Mouse (Mus musculus) frontal cortex, adult 2 months (tissue): ENCODE measurements at regions not wholly inside any gene's neighbourhood (a gene's known extent, or its start where the extent isn't known, plus 50 kb on each side); places are given as distances from the start of the nearest gene placed in this dataset.

Source experiments
- DNase-seq, 2 experiments: peaks; one replicate each; pipeline ENCODE4 v3.0.0; 2022; ENCODE audit warnings: low spot score in 1 of 2; ENCODE audit errors: extremely low spot score in 1 of 2

DNA sequence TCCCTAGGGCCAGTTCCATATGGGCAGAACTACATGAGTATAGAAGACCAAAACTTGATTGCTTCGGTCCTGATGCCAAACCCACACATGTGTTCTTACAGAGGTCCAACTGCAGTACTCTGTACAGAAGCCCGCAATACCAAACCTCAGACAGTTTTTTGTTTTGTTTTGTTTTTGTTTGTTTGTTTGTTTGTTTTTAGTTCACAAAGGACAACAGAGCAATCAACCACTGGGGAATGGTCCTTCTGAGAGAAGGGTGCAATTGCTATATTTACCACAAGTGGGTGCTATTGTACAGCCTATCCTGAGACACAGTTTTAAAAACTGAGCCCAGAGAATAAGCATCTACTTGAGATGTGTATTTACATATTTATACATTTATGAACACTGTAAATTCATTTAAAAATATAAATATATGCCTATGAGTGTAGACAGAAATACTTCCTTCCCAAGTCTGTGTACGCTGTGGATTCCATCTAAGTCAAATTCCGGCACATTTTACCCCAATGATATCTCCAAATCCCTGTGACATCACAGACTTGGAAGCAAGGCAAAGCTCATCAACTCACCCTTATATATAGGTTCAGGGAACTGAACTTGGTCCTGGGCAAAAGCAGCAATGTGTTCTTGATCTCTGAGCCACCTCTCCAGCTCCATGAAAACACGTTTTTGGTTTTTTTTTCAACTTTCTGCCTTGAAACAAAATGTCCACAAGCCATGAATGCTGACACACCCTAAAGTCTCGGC lies 101.3 kb upstream of the A26c2 start:
- peak in 1 of 2 experiments; percentile 77 for DNase-seq

DNA sequence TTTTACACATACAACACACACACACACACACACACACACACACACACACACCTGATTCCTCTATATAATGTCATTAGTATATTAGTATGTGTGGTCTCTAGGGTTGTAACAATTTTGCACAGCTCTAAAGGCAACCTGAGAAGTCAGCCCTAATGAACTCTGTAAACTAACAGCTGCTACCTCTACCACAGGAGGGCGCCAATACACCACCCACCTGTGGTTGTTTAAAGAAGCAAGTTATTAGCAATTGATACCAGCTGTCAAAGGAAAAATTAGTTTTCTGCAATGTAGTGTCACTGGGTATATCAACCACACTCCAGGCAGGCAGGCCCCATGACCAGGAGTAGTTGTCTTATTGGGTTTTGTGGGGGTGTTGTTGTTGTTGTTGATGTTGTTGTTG lies 98.8 kb upstream of the A26c2 start:
- peak in 1 of 2 experiments; percentile 70 for DNase-seq

DNA sequence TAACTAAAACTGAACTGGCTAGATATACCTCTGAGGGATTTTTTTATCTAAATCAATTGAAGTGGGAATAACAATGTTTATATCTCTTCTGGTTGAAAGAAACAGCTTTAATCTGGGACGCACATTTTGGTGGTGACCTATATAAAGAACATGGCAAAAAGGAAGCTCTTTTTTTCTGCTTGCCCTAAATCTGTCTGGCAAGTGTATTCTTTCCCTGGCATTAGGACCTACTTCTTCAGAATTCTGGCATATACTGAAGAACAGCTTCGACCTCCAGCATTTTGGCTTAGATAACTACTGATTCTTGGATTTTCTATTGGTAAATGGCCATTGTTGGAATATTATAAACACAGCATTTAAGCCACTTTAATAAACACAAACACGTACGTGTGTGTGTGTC lies 70.9 kb upstream of the A26c2 start:
- peak in 1 of 2 experiments; percentile 5 for DNase-seq

DNA sequence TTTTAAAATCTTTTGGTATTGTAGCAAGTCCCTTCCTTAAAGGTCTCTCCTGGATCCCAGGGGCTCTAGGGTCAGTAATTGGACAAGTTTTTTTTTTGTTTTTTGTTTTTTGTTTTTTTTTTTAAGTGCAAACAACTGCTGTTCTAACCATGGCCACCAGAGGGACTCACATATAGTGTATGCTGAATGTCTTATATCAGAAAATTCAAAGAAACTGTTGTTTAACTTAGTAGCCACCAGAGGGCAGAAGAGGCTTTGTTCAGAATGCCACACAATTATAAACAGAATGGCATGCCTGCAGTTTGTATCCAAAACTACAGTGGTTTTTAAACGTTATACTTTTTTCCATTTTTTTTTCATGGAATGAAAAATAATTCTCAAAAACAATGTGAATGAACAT lies 53.6 kb upstream of the A26c2 start:
- DNase-seq: peak in 1 of 2 experiments; percentile 64
